Mouse (Mus musculus) hindbrain, embryonic 14.5 days (tissue): Measurements from ENCODE around the gene Defb28. TPM values are rescaled to one million over a fixed set of nuclear protein-coding genes. Genes with fewer than 3 reads are reported as not detected.

Experiments
- ATAC-seq: fragments of 200-750 bp; cut with Nextera tagmentation; 2 replicates; pipeline ENCODE4 v1.8.0; 2017; ENCODE audit warnings: moderate number of reproducible peaks, mild to moderate bottlenecking, moderate TSS enrichment, moderate library complexity; ENCODE audit not compliant: low FRiP score
- DNase-seq: peaks from one replicate; pipeline ENCODE4 v3.0.0-alpha.2; 2015; ENCODE audit warnings: low spot score
- H3K27ac ChIP-seq: fragments of 300-500 bp; sonication (generic); 2 replicates; pipeline ENCODE4 v1.5.1; 2014; ENCODE audit warnings: mild to moderate bottlenecking, moderate library complexity
- H3K27me3 ChIP-seq: fragments of 300-500 bp; sonication (generic); 2 replicates; pipeline ENCODE4 v1.6.1; 2014; ENCODE audit warnings: mild to moderate bottlenecking, low read length, mixed read lengths; ENCODE audit not compliant: control insufficient read depth, insufficient read depth
- H3K36me3 ChIP-seq: fragments of 300-500 bp; sonication (generic); replicated peaks from 2 replicates; pipeline ENCODE4 v1.6.1; 2014; ENCODE audit not compliant: control insufficient read depth, insufficient read depth
- H3K4me1 ChIP-seq: fragments of 300-500 bp; sonication (generic); replicated peaks from 2 replicates; pipeline ENCODE4 v1.6.1; 2014; ENCODE audit warnings: antibody characterized with exemption, low read length, mixed read lengths; ENCODE audit not compliant: control insufficient read depth, insufficient read depth
- H3K4me2 ChIP-seq: fragments of 300-500 bp; sonication (generic); replicated peaks from 2 replicates; pipeline ENCODE4 v1.6.1; 2014; ENCODE audit warnings: mild to moderate bottlenecking, moderate library complexity
- H3K4me3 ChIP-seq: fragments of 300-500 bp; sonication (generic); replicated peaks from 2 replicates; pipeline ENCODE4 v1.5.1; 2014; ENCODE audit warnings: mild to moderate bottlenecking, low read length
- H3K9ac ChIP-seq: fragments of 300-500 bp; sonication (generic); 2 replicates; pipeline ENCODE4 v1.6.1; 2014
- H3K9me3 ChIP-seq: fragments of 300-500 bp; sonication (generic); 2 replicates; pipeline ENCODE4 v1.6.1; 2016; ENCODE audit warnings: low read length; ENCODE audit not compliant: control insufficient read depth
- WGBS: fragments of 180-500 bp; shearing (Covaris S2); extraction: QIAGEN DNeasy Blood & Tissue Kit; methylation state at CpG from one replicate; pipeline ENCODE4 v1.1.7; 2014; 5-methylcytosine and 5-hydroxymethylcytosine counted together
- polyA plus RNA-seq: library from polyadenylated mRNA; unstranded; fragments of >200 nt; fragmentation: Nextera tagmentation; extraction: Ambion mirVana; gene quantifications from 2 replicates; pipeline ENCODE4 v1.2.1, GENCODE M21; 2014

Gene Defb28
- polyA plus RNA-seq, 1 experiment from 2014 or later, result not detected

GRCm38 (mm10) chr2:152500204-152500862 lies 17.7 kb upstream of the Defb28 start:
- ATAC-seq (no peak), DNase-seq (no peak)
- H3K4me2 ChIP-seq, result no peak overlapping the region
- H3K27ac ChIP-seq, result no peak overlapping the region
- H3K9me3 ChIP-seq, result no peaks in the 10 kb centered on the region
- H3K36me3 ChIP-seq, result no peaks in the 10 kb centered on the region
- H3K9ac ChIP-seq, result no peak overlapping the region
- no peaks in the 10 kb centered on the region for H3K27me3 ChIP-seq
- no peaks in the 10 kb centered on the region for H3K4me1 ChIP-seq
- 80% methylated on average over 7 of the region's 7 CpGs for WGBS
- no peak overlapping the region for H3K4me3 ChIP-seq

DNA sequence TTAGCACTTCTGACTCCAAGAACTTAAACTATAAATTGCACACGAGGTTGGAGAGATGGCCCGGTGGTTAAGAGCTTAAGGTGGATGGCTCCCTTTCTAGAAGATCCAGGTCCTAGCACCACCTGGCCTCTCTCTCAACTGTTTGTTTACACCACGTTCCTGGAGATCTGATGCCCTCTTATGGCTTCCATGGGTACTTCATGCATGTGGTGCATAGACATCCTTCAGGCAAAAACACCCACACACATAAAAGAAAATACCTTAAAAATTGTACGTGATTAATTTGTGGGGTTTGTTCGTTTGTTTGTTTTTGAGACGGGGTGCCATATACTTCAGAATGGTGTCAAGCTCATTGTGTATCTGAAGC lies 17.2 kb upstream of the Defb28 start:
- no peak for DNase-seq
- Histone ChIP-seq H3K27me3 (no peaks in the 10 kb centered on the region), H3K27ac (no peak overlapping the region), H3K9ac (no peak overlapping the region), H3K4me3 (no peak overlapping the region), H3K9me3 (no peaks in the 10 kb centered on the region), H3K4me1 (no peaks in the 10 kb centered on the region), H3K36me3 (no peaks in the 10 kb centered on the region), H3K4me2 (no peak overlapping the region)
- 85% methylated on average over 6 of the region's 6 CpGs for WGBS
- ATAC-seq, result no peak

DNA sequence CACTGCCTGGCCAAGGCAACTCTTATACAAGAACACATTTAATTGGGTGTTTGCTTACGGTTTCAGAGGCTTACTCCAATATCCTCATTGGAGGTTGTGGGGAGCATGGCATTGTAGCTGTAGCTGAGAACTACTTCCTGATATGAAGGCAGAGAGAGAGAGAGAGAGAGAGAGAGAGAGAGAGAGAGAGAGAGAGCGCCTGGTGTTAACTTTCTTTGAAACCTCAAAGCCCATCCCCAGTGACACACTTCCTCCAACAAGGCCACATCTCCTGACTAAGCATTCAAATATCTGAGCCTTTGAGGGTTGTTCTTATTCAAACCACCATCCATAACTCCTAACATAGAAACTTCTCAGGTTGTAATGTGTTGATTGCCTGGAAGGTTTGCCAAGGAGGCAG lies 14.1 kb upstream of the Defb28 start:
- Histone ChIP-seq H3K4me3 (no peak overlapping the region), H3K9ac (no peak overlapping the region), H3K4me1 (no peaks in the 10 kb centered on the region), H3K9me3 (no peaks in the 10 kb centered on the region), H3K27me3 (no peaks in the 10 kb centered on the region), H3K36me3 (no peaks in the 10 kb centered on the region), H3K27ac (no peak overlapping the region), H3K4me2 (no peak overlapping the region)
- no peak for DNase-seq
- no peak for ATAC-seq
- WGBS, result 92% methylated on average over 2 of the region's 2 CpGs

GRCm38 (mm10) chr2:152511592-152511991 lies 6.5 kb upstream of the Defb28 start, which contains the start of gene Defb26:
Defb26 (minus strand) TSS chr2:152511692.
- no peak within 1 kb of the TSS for H3K4me2 ChIP-seq
- H3K27ac ChIP-seq, result no peak within 1 kb of the TSS
- ATAC-seq (no peak), DNase-seq (no peak)
- no peaks in the 10 kb centered on the region for H3K9me3 ChIP-seq
- H3K4me1 ChIP-seq, result no peaks in the 10 kb centered on the region
- 57% methylated on average over 1 of the region's 1 CpGs for WGBS
- H3K27me3 ChIP-seq, result no peaks in the 10 kb centered on the region
- no peak within 1 kb of the TSS for H3K9ac ChIP-seq
- H3K4me3 ChIP-seq, result no peak within 1 kb of the TSS
- H3K36me3 ChIP-seq, result no peaks in the 10 kb centered on the region

DNA sequence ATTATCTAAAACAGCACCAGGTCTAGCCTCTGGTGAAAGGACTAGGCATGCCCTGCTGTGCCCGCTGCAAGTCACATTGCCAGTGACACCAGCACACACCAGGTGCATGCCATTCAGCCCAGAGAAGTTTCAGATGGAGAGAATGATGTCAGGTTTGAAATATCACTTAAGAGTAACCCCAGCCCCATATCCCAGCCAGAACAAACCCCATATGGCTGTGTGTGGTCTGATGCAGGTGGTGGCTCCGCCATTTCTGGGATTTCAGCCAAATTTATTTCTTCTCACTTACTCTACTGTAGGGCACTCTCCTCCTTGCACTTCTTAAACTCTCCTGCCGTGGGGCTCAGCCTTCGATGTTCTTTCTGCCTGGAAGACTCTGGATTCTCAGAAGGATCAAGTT lies 2.0 kb upstream of the Defb28 start:
- Histone ChIP-seq H3K27ac (no peak overlapping the region), H3K4me1 (no peaks in the 10 kb centered on the region), H3K36me3 (no peaks in the 10 kb centered on the region), H3K9ac (no peak overlapping the region), H3K4me3 (no peak overlapping the region), H3K27me3 (no peaks in the 10 kb centered on the region), H3K9me3 (no peaks in the 10 kb centered on the region), H3K4me2 (no peak overlapping the region)
- DNase-seq (no peak), ATAC-seq (no peak)
- 83% methylated on average over 4 of the region's 4 CpGs for WGBS

- DNase-seq (no peak), ATAC-seq (no peak)
- Histone ChIP-seq H3K4me3 (no peak within 1 kb of the TSS), H3K27ac (no peak within 1 kb of the TSS), H3K27me3 (no peaks in the 10 kb centered on the region), H3K9ac (no peak within 1 kb of the TSS), H3K4me2 (no peak within 1 kb of the TSS), H3K4me1 (no peaks in the 10 kb centered on the region), H3K9me3 (no peaks in the 10 kb centered on the region), H3K36me3 (no peaks in the 10 kb centered on the region)
- WGBS, result 57% methylated on average over 13 of the region's 13 CpGs
Observed at GRCm38 (mm10) chr2:152539944-152540710, 22.1 kb downstream of the Defb28 start, which contains the start of gene Defb29. Defb29 (minus strand) TSS chr2:152540098.

DNA sequence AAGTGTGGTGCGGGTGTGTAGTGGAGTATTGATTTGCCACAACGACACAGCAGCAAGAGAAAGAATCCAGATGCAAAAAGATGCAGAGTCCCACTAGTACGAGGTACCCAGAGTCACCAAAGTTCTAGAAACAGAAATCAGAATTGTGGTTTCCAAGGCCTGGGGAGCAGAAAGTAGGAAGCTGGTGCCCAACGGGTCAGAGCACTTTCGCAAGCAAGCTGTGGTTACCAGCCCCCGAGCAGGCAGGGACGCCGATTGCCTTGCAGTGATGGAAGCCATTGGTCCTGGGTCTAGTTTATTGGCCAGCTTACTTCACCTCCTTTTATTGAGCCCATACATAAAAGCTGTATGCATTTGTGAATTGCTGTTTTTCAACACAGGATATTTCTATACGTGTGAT lies 23.9 kb downstream of the Defb28 start:
- Histone ChIP-seq H3K27ac (no peak overlapping the region), H3K36me3 (no peaks in the 10 kb centered on the region), H3K9me3 (no peaks in the 10 kb centered on the region), H3K4me3 (no peak overlapping the region), H3K27me3 (no peaks in the 10 kb centered on the region), H3K9ac (no peak overlapping the region), H3K4me1 (no peaks in the 10 kb centered on the region), H3K4me2 (no peak overlapping the region)
- DNase-seq (no peak), ATAC-seq (no peak)
- WGBS, result 90% methylated on average over 9 of the region's 9 CpGs

GRCm38 (mm10) chr2:152542897-152543296 lies 24.8 kb downstream of the Defb28 start:
- Histone ChIP-seq H3K27ac (no peak overlapping the region), H3K4me2 (no peak overlapping the region), H3K4me1 (no peaks in the 10 kb centered on the region), H3K9me3 (no peaks in the 10 kb centered on the region), H3K27me3 (no peaks in the 10 kb centered on the region), H3K36me3 (no peaks in the 10 kb centered on the region), H3K9ac (no peak overlapping the region), H3K4me3 (no peak overlapping the region)
- no peak for ATAC-seq
- WGBS, result 76% methylated on average over 2 of the region's 2 CpGs
- no peak for DNase-seq

GRCm38 (mm10) chr2:152543478-152543877 lies 25.4 kb downstream of the Defb28 start:
- Histone ChIP-seq H3K27ac (no peak overlapping the region), H3K36me3 (no peaks in the 10 kb centered on the region), H3K4me3 (no peak overlapping the region), H3K27me3 (no peaks in the 10 kb centered on the region), H3K4me1 (no peaks in the 10 kb centered on the region), H3K9me3 (no peaks in the 10 kb centered on the region), H3K9ac (no peak overlapping the region), H3K4me2 (no peak overlapping the region)
- DNase-seq, result no peak
- WGBS, result 79% methylated on average over 4 of the region's 4 CpGs
- ATAC-seq, result no peak
